Mouse (Mus musculus) forebrain, embryonic 16.5 days (tissue): ENCODE measurements around the gene Srr. TPM values are rescaled to one million over a fixed set of nuclear protein-coding genes. Genes with fewer than 3 reads are reported as not detected.

Source experiments
- ATAC-seq: fragments of 200-750 bp; cut with Nextera tagmentation; 2 replicates; pipeline ENCODE4 v1.8.0; 2017; ENCODE audit warnings: mild to moderate bottlenecking, moderate library complexity
- H3K27ac ChIP-seq: fragments of 300-500 bp; sonication (generic); 2 replicates; pipeline ENCODE4 v1.5.1; 2014; ENCODE audit warnings: low read length, control low read depth
- H3K27me3 ChIP-seq: fragments of 300-500 bp; sonication (generic); replicated peaks from 2 replicates; pipeline ENCODE4 v1.6.1; 2014; ENCODE audit warnings: low read length; ENCODE audit not compliant: control insufficient read depth, insufficient read depth
- H3K36me3 ChIP-seq: fragments of 300-500 bp; sonication (generic); 2 replicates; pipeline ENCODE4 v1.6.1; 2014; ENCODE audit not compliant: control insufficient read depth, insufficient read depth
- H3K4me1 ChIP-seq: fragments of 300-500 bp; sonication (generic); replicated peaks from 2 replicates; pipeline ENCODE4 v1.6.1; 2014; ENCODE audit warnings: low read length; ENCODE audit not compliant: control insufficient read depth, insufficient read depth
- H3K4me2 ChIP-seq: fragments of 300-500 bp; sonication (generic); 2 replicates; pipeline ENCODE4 v1.6.1; 2014; ENCODE audit warnings: mild to moderate bottlenecking, low read length, control low read depth
- H3K4me3 ChIP-seq: fragments of 300-500 bp; sonication (generic); replicated peaks from 2 replicates; pipeline ENCODE4 v1.5.1; 2014; ENCODE audit warnings: mild to moderate bottlenecking, low read length, control low read depth
- H3K9ac ChIP-seq: fragments of 300-500 bp; sonication (generic); replicated peaks from 2 replicates; pipeline ENCODE4 v1.6.1; 2014; ENCODE audit warnings: low read depth, low read length, control low read depth
- H3K9me3 ChIP-seq: fragments of 300-500 bp; sonication (generic); 2 replicates; pipeline ENCODE4 v1.6.1; 2016; ENCODE audit warnings: low read length; ENCODE audit not compliant: control insufficient read depth
- WGBS: fragments of 180-500 bp; shearing (Covaris S2); extraction: QIAGEN DNeasy Blood & Tissue Kit; methylation state at CpG from one replicate; pipeline ENCODE4 v1.1.7; 2014; 5-methylcytosine and 5-hydroxymethylcytosine counted together
- polyA plus RNA-seq: library from polyadenylated mRNA; unstranded; fragments of >200 nt; fragmentation: Nextera tagmentation; extraction: Ambion mirVana; gene quantifications from 2 replicates; pipeline ENCODE4 v1.2.1, GENCODE M21; 2015

Gene Srr
- polyA plus RNA-seq, 1 experiment from 2014 or later: 44.5 TPM

GRCm38 (mm10) chr11:74869603-74870002 lies 56.1 kb downstream of the Srr start:
- no peak overlapping the region for H3K27ac ChIP-seq

DNA sequence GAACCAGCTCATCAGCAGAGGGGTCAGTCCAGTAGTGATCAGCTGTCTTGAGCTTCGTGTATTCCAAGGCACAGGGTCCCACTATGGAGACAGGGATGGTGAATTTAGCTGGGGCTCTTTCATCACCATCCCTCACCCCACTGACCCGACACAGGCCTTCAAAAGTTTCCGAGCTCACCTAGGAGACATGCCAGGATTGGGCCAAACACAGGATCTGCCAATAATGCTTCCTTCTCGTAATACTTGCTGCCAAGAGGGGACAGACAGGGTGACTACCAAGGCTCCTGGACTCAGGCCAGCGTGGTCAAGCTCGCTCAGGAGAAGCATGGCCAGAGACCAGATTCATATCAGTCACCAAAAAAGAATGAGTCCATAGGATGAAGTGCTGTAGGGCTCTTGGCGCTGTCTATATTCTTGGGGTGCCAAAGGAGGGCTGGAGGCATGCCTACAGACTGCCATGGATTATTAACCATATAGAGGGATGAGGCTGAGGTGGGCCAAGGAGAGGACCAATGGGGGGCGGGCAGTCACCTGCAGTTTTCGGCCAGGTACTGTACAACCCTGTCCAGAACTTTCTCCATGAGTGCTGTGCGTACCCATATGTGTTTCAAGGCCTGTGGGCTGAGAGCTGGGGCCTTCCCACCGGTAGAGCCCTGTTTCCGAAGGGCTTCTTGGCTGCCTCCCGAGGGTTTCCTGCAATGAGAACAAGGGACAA lies 57.5 kb downstream of the Srr start:
- H3K4me3 ChIP-seq: no peak overlapping the region
- WGBS: 88% methylated on average over 13 of the region's 13 CpGs
- H3K4me2 ChIP-seq: no peak overlapping the region
- H3K36me3 ChIP-seq: no peaks in the 10 kb centered on the region; the same call in 1 of the 2 replicates
- H3K4me1 ChIP-seq: peaks cover 14% of the 10 kb centered on the region
- H3K27me3 ChIP-seq: no peaks in the 10 kb centered on the region
- no peaks in the 10 kb centered on the region for H3K9me3 ChIP-seq
- no peak overlapping the region for H3K27ac ChIP-seq
- ATAC-seq: no peak
- H3K9ac ChIP-seq: no peak overlapping the region

More at GRCm38 (mm10) chr11:74869603-74870002, 56.1 kb downstream of the Srr start:
- Histone ChIP-seq H3K36me3 (no peaks in the 10 kb centered on the region; the same call in 1 of the 2 replicates), H3K27me3 (no peaks in the 10 kb centered on the region), H3K4me1 (peaks cover 16% of the 10 kb centered on the region), H3K4me2 (no peak overlapping the region), H3K4me3 (no peak overlapping the region), H3K9ac (no peak overlapping the region), H3K9me3 (no peaks in the 10 kb centered on the region)
- WGBS: 84% methylated on average over 6 of the region's 6 CpGs
- no peak for ATAC-seq

DNA sequence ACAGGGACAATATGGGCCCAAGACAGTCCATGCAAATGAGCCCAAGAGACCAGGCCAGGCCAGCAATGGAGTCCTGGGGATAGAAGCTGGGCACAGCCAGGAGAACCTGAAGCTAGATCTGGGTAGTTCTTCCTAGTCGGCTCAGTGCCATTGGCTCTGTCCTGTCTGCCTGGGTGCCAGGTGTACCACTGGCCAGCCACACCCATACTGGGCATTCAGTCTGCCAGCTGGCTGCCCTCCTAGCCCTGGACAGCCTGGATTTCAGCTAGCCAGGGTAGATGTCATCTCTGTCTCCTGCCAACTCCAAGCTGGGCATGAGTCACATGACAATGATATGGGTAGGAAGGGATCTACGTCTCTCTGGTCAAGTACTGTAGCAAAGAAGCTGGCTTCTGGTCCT lies 58.6 kb downstream of the Srr start:
- Histone ChIP-seq H3K4me3 (no peak overlapping the region), H3K4me1 (peaks cover 14% of the 10 kb centered on the region), H3K9ac (no peak overlapping the region), H3K27ac (no peak overlapping the region), H3K9me3 (no peaks in the 10 kb centered on the region), H3K4me2 (no peak overlapping the region), H3K36me3 (no peaks in the 10 kb centered on the region; the same call in 1 of the 2 replicates), H3K27me3 (no peaks in the 10 kb centered on the region)
- no peak for ATAC-seq
- WGBS: 83% methylated on average over 2 of the region's 2 CpGs

DNA sequence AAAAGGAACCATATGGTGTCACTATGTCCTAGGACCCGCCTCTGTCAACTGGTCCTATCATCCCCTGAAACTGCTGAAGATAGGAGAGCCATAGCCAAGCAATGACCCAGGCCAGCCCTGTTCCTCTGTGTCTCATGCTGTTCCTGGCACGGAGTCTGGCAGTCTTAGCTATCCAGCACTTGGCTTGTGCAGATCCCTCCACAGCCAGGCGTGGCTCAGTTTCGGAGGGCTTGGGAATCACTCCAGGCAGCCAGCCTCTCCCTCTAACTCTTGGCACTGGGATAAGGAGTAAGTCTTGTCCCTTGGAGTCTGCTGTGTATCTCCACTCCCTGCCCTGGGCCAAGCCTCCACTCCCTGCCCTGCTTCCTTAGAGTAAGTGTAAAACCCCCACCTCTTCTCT lies 59.1 kb downstream of the Srr start:
- Histone ChIP-seq H3K4me1 (peaks cover 14% of the 10 kb centered on the region), H3K36me3 (no peaks in the 10 kb centered on the region; the same call in 1 of the 2 replicates), H3K4me3 (no peak overlapping the region), H3K9ac (no peak overlapping the region), H3K4me2 (no peak overlapping the region), H3K27me3 (no peaks in the 10 kb centered on the region), H3K9me3 (no peaks in the 10 kb centered on the region), H3K27ac (no peak overlapping the region)
- WGBS: 70% methylated on average over 4 of the region's 4 CpGs
- peak; percentile 67 for ATAC-seq

DNA sequence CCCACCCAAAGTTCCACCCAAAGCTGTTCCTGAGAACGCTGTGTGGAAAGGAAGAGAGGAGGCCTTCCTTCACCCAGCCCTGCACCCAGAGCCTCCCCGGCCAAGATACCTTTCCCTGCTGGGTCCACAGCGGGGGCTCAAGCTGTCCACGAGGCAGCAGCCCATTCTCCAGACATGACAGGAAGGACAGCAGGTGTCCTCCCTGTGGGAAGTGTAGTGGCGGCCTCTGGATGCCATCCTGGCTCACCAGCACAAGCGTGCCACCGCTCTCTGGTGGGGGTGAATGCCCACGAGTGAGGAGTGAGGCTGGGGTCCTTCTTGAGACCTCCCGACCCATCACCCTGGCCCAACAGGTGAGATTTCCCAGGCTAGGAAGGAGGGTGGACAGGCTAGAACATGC lies 60.5 kb downstream of the Srr start:
- H3K9me3 ChIP-seq: no peaks in the 10 kb centered on the region
- no peak overlapping the region for H3K27ac ChIP-seq
- no peaks in the 10 kb centered on the region; the same call in 1 of the 2 replicates for H3K36me3 ChIP-seq
- 90% methylated on average over 9 of the region's 9 CpGs for WGBS
- ATAC-seq: no peak
- H3K9ac ChIP-seq: no peak overlapping the region
- no peak overlapping the region for H3K4me3 ChIP-seq
- H3K4me2 ChIP-seq: no peak overlapping the region
- H3K27me3 ChIP-seq: no peaks in the 10 kb centered on the region
- H3K4me1 ChIP-seq: peaks cover 6% of the 10 kb centered on the region

- no peak for ATAC-seq
- Histone ChIP-seq H3K27ac (no peak overlapping the region), H3K4me3 (no peak overlapping the region), H3K27me3 (no peaks in the 10 kb centered on the region), H3K9ac (no peak overlapping the region), H3K4me1 (peaks cover 6% of the 10 kb centered on the region), H3K9me3 (no peaks in the 10 kb centered on the region), H3K4me2 (no peak overlapping the region), H3K36me3 (no peaks in the 10 kb centered on the region; the same call in 1 of the 2 replicates)
- 90% methylated on average over 9 of the region's 9 CpGs for WGBS
These were observed 61.3 kb downstream of the Srr start for GRCm38 (mm10) chr11:74864421-74864820.

DNA sequence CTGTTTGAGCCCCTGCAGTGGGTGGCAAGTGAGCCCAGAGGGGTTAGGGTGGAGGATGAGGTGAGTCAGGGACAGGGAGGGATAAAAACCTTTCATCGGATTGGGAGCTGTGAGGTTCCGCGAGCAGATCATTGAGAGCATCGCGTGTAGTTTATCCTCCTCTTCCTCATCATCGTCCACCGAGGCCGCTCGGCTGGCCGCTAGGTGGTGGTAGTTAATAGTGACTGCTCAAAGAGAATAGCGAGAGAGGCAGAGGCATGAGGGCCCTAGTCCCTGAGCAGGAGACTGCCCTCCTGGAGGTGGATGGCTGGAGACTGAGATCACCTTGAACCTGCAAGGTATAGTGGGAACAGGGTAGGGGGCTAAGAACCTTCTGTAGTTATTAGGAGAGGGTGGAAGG lies 62.3 kb downstream of the Srr start:
- H3K36me3 ChIP-seq: no peaks in the 10 kb centered on the region; the same call in 1 of the 2 replicates
- WGBS: 34% methylated on average over 11 of the region's 11 CpGs
- ATAC-seq: no peak
- H3K4me3 ChIP-seq: no peak overlapping the region
- H3K4me2 ChIP-seq: no peak overlapping the region
- H3K27ac ChIP-seq: no peak overlapping the region
- H3K4me1 ChIP-seq: peaks cover 6% of the 10 kb centered on the region
- no peaks in the 10 kb centered on the region for H3K27me3 ChIP-seq
- H3K9me3 ChIP-seq: no peaks in the 10 kb centered on the region
- H3K9ac ChIP-seq: no peak overlapping the region

DNA sequence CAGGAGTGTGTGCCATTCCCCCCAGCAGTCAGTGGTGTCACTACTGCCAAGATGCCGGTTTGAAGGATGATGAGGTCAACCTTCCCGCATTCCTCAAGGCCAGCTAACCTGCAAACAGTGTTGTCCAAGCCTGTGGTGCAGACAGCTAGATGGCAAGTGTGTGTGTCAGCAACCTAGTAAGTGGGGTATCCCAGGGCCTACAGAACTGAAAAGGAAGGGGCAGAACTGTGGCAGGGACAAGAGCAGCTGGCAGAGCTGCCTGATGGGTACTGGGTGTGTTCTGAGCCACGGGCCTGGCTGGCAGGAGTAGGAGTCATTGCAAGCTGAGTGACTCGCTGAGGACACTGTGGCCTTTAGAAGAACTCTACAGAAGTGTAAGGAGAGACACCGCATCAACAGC lies 63.6 kb downstream of the Srr start:
- Histone ChIP-seq H3K9me3 (no peaks in the 10 kb centered on the region), H3K36me3 (no peaks in the 10 kb centered on the region)
- 87% methylated on average over 5 of the region's 5 CpGs for WGBS

GRCm38 (mm10) chr11:74857756-74858155 lies 68.0 kb downstream of the Srr start:
- Histone ChIP-seq H3K9me3 (no peaks in the 10 kb centered on the region), H3K4me1 (no peaks in the 10 kb centered on the region), H3K36me3 (peaks cover 4% of the 10 kb centered on the region), H3K27me3 (no peaks in the 10 kb centered on the region), H3K27ac (no peak overlapping the region), H3K4me2 (no peak overlapping the region), H3K4me3 (no peak overlapping the region), H3K9ac (no peak overlapping the region)
- no peak for ATAC-seq
- WGBS: 81% methylated on average over 9 of the region's 9 CpGs

More for the DNA sequence above, 63.6 kb downstream of the Srr start:
- Histone ChIP-seq H3K9ac (no peak overlapping the region), H3K27me3 (no peaks in the 10 kb centered on the region), H3K4me2 (no peak overlapping the region), H3K27ac (no peak overlapping the region), H3K4me1 (peaks cover 5% of the 10 kb centered on the region), H3K4me3 (no peak overlapping the region)
- no peak for ATAC-seq
